Mouse (Mus musculus): ENCODE measurements around the gene Slc2a12.

DNA sequence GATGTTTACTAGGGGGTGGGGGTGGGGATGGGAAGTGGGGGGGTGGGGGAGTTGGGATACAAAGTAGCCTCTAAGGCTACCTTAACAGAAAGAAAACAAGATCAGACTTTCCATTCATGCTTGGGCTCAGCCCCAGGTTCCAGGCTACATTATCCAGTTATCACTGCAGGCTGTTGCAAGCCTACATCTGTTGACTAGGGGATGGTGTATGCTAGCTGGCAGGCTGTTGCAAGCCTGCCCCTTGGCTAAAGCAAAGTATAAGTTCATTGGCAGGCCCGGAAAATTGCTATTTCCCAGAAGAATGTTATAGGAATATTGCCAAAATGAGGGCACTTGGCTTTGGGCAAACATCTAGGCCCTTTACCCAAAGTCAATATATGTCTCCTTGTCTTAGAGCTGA lies 16.0 kb upstream of the Slc2a12 start:
- no peak for TF ChIP-seq CTCF (IDR thresholded peaks at IDR 0.05; ENCODE audit: extremely low read depth, insufficient read depth, insufficient read length, insufficient replicate concordance)
- TF ChIP-seq POLR2A (IDR thresholded peaks at IDR 0.05; ENCODE audit: low read depth, low read length): no peak

All from spleen, adult 2 months (tissue).